Mouse (Mus musculus) mouse trophoblast stem cell (cell line): ENCODE measurements around the gene Nemf.

ENCODE experiments used
- in situ Hi-C, 2 experiments: fragments of 300-500 bp; cut with MseI, MboI; formaldehyde crosslinking; loops; 2 replicates in 1 of 2; 3 replicates in 1 of 2; pipeline ENCODE4 v1.15.1; 2025

Gene Nemf

DNA sequence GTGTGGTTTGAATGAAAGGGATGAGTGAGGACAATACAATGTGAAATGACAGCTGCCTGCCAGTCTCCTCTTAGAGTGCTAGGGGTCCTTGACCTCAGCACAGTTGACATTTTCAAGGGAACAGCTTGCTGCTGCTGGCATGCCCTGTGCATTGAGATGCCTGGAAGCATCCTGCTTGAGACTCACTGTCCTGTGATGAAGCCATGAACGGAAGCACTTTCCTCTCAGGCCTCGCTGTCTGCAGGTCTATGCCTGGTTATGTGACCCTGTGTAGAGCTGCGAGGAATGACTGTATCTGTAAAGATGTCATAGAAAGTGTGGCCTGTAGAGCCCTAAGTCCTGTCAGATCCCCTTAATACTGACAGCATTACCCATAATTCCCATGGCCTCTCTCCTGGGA is 91.9 kb downstream of the Nemf start:
- in situ Hi-C loops = no loop called here

DNA sequence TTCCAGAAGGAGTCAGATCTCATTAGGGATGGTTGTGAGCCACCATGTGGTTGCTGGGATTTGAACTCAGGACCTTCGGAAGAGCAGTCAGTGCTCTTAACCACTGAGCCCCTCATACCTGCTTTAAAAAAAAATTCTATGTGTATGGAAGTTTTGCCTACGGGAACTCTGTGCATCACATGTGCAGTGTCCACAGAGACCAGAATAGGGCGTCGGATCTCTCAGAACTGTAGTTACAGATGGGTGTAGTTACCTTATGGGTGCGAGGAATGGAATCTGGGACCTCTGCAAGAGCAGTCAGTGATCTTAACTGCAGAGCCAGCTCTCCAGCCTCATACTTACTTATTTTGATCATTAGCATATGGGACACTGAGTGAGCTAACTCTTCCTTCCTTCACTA is 94.7 kb downstream of the Nemf start:
- in situ Hi-C loops = no loop called here
